Mouse (Mus musculus) layer of hippocampus, adult 11-12 months (tissue): ENCODE results near the gene Ctdsp2.

Experiments used
- DNase-seq: peaks from one replicate; pipeline ENCODE4 v3.0.0; 2022; ENCODE audit warnings: low spot score

The Ctdsp2 gene

DNA sequence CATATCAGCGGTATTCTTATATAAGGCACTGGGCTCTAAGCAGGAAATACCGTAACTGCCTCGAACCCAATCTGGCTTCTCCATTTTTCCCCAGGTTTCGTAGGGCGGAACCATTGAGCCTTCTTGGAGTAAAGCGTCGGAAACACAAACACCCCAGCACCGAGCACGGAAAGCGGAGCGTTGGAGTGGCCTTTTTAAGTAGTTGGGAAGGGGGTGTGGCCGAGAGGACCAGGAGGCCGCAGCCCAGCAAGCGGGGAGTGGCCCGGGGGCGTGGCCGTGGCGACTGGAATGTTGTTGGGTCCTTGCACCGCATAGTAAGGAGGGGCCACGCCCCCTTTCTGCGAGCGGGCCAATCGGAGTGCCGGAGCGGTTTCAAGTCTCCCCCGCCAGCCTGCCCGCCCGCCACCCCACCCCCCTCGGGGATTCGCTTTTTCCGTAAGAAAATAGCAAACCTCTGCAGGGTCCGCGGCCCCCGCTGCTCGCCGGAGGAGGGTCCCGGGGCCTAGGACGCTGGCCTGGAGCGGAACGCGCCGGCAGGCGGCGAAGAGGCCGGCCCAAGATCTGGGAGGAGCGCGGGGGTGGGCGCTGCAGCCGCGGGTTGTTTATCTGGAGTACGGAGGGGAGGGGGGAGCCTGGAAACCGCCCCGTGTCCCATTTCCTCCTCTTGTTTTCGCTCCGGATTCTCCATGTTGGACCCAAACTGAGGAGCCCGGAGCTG is at the start of gene Ctdsp2:
Gene Ctdsp2, plus strand, starts transcription at position 441 of the 718 bp plus-strand sequence.
- peak; percentile 100 for DNase-seq

DNA sequence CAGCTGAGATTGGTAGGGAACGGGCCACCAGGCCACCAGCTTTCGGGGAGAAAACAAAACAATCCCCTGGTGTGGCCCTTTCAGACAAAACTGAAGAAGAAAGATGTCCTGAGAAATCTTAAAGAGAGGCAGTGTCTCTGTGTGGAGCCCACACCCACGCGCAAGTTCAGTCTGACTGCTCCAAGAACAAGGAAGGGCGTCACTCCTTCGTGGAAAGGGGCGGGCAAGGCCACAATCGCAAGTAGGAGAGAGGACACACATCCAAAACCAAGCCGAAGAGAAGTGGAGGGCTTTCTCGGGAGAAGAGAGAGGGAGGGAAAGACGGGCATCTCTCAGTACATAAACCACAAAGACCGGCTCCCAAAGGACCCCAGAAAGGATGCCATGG is 49.7 kb upstream of the Ctdsp2 start:
- DNase-seq = no peak

DNA sequence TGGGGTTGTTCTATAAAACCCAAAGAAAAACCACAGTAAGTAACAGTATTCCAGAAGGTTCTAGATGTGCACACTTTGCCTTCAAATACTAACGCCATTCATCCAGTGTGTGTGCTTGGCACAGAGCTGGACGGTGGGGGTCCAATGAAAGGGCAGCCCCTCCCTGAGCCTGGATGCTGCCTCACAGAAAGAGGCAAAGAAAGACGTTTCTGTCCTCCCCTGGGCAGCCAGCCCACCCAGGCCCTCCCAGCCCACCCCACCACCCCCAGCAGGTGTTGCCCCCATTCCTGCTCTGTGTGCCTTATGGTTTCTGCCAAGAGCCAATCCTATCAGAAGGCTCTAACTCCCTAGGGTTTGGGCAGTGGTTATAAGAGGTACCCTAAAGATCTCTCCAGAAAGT is 49.0 kb upstream of the Ctdsp2 start:
- DNase-seq = no peak

DNA sequence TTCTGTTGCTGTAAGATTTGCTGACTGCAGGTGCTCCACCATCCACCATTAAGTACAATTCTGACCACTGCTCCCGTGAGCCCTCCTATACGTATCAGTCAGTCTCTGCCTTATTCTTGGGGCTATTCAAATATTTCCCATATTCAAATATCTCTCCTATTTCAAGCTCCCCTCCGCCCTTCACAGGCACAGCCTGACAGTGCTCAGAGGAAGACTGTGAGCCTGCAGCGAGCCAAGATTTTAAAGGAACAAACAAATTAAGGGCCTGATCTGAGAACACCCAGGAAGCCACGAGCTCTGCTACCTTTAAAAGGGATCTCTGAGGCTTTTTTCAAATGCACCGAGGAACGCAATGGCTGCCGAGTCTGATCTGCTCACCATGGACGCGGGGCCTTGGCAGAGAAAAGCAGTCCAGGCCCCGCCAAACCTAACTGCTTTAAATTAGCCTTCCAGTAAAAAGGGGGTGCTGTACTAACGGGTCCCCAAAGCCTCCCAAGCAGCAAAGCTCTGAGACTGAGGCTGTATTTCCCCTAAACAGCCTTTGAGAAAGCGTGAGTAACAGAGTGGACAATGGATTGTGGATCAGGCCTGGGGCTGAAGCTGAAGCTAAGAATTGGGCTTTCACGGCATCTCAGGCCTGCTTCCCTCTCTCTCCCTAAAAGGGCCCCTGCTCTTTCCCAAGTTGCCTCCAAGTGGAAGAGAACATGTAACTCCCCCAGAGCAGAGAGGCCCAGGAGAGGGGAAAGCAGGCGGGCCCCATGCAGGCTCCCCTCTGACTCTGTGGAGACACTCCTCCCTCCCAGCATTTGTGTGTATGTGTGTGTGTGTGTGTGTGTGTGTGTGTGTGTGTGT is 48.0 kb upstream of the Ctdsp2 start:
- no peak for DNase-seq

DNA sequence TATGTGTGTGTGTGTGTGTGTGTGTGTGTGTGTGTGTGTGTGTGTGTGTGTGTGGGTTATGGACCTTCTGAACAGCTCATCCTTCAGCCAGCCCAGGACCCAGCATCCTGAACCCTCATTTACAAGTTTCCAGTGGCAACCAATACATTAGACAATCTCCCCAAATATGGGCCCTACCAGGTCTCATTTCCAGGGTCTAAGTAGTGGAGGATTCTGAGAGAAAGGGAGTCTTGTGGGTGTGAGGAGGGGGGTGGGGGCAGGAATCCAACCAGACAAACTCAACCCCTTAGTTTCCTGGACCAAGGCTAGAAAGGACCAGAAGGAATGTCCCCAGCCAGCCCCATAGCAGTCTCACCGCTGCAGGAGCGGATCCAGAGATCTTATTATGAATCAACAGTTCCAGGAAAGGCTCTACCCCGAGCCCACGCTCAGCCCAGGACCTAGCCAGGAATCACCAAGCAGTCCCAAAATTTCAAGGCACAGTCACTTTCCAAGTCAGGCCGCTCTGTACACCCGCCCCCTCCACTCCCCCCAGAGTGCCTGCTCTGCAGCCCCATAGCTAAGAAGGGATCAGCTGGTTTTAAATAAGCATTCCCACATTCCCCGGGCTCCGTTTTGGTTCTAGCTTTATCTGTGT is 47.3 kb upstream of the Ctdsp2 start:
- DNase-seq = no peak

DNA sequence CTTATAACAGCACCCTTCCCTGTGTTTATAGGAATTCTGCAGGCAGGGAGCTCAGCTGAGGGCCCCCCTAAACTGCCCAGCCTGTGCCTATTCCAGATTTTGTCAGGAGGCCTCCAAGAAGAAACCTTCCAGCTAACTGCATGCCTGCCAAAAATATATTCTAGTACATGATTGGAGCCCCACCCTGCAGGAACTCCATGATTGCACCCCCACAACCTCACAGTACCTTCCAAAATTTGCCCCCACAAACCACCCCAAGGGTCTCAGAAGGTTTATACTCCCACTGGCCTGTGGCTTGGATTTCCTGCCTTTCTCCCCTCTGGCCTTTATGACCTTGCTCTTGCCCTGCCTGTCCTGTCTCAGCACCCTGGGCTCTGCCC is 46.8 kb upstream of the Ctdsp2 start:
- no peak for DNase-seq

DNA sequence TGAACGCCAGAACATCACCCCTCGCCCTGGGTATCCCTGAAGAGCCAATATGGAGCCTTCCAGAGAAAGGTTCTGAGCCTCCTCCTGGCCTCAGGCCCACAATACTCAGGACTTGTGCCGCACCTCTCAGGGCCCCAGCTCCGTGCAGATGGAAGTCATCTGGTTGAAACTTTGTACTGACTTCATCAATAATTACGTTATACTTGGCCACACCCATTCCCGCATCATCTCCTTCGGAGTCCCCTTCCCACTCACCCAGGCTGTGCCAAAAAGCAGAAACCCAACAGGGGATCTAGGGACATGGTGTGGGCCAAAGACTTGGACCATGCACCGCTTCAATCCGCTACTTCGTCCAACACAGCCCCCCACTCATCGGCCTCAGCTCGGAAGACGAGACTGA is 44.0 kb upstream of the Ctdsp2 start:
- DNase-seq = no peak

DNA sequence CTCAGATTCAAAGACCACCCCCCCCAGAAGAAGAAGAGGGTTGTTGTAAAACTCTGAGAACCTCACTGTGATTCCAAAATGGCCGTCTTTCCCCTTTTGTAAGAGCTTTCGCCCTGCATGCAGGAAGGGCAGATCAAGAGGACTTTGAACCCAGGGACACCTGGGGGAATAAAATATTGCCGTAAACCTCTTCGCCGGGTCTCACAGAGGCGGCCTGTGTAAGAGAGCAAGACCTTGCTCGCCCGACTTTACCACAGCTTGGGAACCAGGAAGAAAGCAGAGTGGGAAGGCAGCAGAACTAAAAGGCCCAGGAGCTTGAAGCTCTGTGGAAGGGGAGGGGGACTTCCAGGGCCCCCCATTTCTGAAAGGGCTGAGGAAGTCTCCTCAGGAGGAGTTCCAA is 43.4 kb upstream of the Ctdsp2 start:
- DNase-seq = no peak

DNA sequence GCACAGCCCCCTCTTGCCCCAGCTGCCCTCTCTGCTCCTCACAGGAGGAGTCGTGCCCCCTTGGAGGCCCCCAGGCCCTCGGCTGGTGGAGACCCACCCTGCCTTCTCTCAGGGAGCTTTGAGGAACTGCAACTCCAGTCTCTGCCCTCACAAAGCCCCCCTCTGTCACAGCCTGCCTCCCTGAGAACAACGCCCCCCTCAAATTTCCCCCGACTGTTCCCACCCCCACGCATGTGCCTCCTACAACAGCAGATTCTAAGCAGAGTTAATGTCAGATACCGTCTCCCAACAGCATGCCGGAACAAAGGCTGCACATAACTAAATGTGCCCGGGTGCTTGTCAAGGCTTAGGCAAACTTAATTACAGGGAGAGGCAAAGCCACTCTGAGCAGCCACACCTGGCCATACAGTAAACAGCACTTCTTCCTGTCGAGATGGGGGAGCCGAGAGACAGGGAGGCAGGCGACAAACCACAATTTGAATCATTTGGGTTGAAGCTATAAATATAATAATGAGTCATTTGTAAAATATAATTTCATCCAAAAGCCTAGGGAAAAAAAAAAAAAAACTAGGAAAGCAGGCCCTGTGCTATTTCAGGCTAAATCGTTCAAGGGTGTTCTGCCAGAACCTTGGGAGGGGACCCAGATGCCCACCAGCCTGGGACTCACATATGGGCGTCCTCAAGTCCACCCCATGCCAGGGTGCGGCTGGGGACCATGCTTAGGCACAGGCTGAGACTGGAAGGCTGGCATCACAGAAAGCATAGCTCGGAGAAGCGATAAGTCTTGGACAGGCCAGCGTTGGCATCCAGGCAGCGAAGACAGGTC is 42.7 kb upstream of the Ctdsp2 start:
- DNase-seq = peak; percentile 69

DNA sequence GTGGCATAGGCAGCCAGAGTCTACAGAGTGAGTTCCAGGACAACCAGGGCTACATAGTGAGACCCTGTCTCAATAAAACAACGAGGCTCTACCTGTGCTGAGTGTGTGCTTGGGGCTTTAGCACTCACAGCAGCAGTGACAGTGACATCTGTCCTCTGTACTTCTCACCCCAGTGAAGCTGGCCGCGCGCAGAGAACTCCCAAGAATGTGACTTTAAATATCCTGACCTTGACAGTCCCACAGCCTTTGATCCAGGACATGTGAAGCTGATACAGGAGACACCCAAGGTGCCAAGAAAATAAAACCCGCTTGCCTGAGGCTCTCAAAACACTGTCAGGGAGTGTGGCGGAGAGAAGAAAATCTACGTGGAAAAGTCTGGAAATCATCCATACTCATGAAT is 37.6 kb upstream of the Ctdsp2 start:
- DNase-seq = no peak

DNA sequence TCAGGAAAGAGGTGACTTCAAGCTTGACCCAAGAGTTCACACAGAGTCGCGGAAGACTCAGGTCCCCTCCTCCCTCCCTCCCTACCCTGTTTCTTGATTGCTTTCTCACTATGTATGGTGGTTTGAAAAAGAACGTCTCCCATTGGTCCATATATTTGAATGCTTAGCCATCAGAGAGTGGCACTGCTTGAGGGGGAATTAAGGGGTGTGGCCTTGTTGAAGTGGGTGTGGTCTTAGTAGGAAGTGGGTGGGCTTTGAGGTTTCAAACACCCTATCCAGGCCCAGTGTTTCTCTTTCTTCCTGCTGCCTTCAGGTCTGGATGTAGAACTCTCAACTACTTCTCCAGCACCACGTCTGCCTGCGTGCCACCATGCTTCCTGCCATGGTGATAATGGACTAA is 33.0 kb upstream of the Ctdsp2 start:
- DNase-seq = no peak

DNA sequence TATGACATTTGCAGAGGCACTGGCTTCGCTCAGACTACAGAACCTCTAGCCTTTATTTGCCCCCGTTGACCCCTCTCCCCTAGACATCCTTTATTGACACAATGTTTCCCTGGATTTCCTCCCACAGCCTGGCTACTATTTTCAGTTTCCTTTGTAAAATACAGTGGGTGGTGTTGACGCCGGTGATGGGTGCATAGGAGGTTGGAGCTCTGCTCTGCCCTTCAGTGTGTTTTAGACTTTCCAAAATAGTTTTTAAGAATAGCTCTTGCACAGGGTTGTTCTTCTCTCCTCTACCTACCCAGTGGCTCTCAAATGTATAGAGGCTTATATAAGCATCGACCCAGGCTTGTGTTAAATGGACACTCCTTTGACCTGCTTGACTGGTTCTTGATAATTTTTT is 28.7 kb upstream of the Ctdsp2 start:
- DNase-seq = no peak

DNA sequence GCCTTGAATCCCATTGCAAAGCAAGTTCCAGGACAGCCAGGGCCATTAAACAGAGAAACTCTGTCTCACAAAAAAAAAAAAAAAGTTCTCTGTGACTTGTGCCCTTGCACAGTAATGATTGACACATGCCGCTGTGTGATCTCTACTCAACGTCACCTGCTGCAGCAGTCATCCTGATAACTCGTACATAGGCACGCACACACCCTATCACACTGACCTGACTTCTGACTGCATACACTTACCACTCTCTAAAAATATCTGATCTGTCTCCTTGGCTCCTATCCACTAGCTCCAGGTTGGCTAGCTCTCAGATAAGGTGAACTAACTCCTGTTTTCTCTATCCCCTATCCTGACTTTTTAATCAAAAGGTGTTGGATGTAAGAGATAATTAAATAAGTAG is 27.9 kb upstream of the Ctdsp2 start:
- no peak for DNase-seq

DNA sequence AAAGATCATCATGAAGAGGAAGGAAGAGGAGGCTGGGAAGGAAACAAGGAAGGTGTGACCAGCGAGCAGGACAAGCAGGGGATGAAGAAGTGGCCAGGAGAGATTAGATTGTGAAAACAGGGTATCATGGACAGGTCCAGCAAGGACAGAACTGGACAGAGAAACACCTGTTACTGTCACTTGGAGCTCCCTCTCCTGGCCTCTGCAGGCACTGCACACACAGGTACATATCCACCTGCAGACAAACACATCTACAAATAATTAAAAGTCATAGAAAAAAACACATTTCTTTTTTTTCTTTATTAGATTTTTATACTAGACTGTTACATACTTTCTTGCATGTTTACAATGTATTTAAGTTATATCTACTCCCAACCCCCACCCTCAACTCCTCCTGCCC is 26.1 kb upstream of the Ctdsp2 start:
- DNase-seq = no peak

DNA sequence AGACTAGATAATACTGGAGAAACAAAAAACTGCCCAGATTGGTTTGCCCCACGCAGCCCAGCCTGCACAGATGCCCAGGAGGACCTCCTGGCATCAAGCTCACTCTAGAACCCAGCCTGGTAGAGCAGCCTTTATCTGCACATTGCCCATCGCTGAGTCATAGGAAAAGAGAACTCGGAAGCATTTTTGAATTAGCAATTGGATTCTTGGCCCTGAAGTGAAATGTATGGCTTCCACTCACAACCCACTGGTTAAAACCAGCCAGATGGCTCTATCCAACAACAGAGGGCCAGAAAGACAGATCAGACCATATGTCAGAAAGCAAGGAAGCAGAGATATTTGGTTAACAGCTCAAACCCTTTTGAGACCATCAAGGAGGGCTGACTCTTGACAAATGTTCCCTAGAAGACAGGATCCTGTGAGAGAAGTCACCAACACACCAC is 25.5 kb upstream of the Ctdsp2 start:
- DNase-seq = peak; percentile 67

DNA sequence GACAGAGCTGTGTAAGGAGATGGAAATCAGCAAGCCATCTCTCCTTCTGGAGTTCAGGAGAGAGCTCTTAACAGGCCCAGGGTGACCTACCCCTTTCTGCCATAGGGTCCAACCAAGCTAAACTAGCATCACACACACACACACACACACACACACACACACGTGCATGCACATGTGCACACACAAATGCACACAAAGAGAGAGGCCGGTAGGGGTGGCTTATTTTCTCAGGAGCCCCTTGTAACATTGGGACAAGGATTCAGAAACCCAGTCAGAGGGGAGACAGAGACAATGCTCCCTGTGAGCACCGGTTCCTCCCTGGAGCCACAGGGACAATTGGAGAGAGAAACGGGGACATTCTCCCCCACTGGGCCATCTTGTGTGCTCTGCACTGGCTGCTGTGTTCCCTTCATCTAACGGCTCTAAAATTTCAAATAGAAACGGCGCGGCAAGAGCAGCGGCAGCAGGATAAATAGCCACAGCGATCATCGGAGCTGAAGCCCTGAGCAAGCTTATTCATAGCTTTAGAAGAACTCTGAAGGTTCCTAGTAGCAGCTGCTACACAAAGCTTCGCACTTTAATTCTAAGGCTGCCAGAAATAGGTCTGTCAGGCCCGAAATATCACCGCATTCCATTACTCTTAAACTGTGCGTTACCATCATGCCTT is 21.7 kb upstream of the Ctdsp2 start:
- DNase-seq = no peak

DNA sequence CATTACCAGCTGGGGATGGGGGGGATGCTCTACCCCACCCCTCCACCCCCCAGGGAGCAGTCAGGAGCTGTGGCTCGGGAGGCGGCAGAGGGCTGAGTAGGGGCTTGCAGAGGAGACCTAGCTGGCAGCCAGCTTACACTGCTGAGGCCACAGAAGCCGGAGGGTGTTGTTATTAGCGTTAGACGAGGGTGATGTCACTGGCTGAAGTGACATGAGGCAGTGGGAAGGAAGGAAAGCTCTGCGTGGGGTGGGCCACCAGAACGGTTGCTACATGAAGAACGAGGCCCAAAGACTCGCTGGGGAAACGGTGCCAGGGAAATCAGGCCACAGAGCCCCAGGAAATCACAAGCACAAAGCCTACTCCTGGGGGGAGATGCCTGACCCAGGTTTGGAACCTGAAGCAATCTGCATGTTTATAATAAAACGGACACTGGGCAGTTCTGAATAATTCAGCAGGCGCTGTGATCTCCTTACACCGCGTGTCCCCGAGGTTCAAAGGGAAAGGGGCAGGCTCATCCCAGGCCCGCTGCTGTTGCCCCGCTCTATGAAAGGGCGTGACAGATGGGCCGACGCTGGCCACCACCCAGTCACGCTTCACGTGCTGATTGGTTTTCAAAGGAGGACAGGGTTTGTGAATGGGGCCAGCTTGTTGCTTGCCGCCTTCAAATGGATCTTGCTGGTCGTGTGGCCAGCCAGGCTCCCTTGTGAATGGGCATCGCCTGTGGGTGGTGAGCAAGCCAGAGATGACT is 21.0 kb upstream of the Ctdsp2 start:
- DNase-seq = peak; percentile 56

DNA sequence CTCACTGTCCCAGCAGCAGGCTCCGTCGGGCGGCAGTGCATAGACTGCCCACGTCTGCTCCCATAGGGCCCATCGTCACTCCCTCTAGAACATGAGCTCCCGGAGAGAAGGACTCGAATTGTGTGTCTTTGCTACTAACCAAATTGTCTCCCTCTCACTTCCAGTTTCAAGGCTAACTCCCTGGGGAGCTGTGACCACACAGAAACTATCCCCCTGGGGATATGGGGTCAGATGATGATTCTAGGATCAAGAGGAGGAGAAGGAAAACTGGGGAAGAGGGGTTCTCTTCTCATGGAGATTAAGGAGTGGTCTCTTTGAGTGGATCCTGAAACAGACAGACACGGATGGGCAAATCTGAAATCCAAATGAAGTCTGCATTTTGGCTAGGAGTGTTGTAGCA is 18.0 kb upstream of the Ctdsp2 start:
- no peak for DNase-seq

DNA sequence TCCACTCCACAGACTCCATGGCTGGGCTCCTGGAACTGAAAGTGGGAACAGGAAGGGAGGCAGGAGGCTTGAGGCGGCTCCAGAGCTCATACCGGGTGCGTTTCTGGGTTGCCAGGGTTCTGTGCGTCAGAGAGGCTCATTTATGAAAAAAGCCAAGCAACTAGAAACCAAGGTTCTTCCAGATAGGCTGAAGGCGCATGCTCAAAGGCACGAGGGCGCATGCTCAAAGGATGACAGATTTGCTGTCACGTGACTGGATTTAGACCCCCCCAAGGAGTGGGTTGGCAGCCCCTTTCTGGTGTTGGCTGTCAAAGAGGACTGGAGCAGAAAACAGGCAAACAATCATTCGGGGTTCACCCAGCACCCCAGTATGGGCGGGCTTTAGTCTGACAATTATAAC is 16.8 kb upstream of the Ctdsp2 start:
- peak; percentile 66 for DNase-seq

DNA sequence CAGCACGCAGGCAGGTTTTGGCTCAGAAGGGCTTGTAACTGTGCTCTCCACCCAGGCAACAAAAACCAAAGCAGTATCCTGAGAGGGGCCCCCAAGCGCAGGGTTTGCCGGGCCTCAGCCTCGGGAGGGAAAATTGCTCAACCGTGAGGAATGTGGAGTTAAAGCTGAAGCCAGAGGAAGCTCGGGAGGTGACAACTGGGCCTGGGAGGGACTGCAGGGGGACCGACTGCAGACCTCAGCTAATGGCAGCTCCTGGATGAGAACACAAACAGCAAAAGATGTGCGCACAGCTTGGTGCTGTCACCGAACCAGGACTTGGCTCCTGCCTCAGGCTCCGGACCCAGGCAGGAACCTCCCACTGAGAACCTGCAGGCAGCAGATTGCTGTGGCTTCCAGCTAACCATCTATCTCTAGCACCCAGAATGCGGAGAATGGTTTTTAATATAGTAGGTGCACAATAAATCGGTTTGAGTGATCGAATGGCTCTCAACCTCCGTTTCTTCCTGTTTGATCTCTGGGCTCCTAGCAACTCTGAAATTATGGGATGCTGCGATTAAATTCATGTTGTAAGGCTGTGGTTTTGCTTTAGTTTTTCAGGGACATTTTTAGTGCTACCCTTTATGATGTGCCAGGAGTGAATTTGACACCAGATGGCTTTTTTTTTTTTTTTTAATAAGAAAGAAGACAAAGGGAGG is 16.1 kb upstream of the Ctdsp2 start:
- no peak for DNase-seq
